Mouse (Mus musculus) lung, postnatal 10 days (tissue): ENCODE data around the gene Adk.
A peak's percentile ranks its signal among the peaks of the same experiment; 100 is the strongest.

ENCODE experiments used
- DNase-seq: peaks from one replicate; pipeline ENCODE4 v3.0.0; 2021

Adk gene

DNA sequence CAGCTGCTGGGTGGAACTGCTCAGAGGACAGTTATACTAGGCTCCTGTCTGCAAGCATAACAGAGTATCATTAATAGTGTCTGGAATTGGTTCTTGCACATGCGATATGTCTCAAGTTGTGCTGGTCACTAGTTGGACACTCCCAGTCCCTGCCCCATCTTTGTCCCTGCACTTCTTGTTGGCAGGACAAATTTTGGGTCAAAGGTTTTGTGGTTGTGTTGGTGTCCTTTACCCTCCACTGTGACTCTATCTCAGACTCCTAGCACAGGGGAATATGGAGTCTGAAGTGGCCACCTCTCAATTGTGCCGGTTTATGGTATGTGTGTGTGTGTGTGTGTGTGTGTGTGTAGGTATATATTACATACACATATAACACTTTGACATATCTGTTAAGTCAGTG is 225.9 kb downstream of the Adk start:
- no peak for DNase-seq

DNA sequence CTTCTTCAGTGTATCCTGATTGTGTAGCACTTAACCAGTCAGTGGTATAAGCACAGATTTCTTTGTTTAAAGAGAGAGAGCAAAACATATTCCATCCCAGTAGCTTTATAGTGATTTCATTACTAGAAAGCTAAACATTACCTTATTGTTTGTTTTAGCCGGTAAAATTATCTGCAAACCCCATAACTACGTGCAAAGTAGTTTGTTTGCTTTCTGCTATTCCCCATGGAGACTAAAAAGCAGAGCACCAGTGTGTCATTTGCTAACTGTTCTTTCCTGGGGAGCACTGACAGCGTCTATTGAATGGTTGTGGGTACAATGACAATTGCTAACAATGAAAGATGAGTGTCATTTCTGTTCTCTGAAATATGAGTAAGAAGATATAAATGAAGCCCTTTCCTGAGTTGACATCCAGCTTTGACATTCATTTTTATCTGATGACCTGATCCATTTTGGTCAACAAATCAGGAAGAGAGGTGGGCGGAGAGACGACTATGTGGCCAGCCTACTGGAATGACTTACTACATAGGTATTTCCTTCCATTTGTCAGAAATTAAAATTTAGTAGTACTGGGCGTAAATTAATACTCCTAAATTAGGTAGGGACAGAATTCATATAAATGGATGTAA is 226.6 kb downstream of the Adk start:
- no peak for DNase-seq

DNA sequence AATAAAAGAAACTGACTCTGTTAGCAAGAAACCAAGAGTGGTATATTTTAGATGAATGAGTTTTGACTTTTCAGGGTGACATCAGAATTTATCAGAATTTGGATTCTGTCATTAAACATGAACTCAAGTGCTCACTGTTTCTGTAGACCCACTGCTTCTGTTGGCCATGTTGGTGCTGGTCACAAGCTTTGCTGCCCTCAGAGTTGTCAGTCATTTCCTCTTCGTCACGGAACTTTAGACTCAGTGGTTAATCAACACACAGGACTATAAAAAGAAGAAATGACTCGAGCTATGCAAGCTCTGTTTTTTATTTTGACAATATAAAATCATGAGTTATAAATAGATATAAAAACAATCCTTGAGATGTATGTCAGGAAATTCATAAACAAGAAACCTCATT is 228.1 kb downstream of the Adk start:
- no peak for DNase-seq

DNA sequence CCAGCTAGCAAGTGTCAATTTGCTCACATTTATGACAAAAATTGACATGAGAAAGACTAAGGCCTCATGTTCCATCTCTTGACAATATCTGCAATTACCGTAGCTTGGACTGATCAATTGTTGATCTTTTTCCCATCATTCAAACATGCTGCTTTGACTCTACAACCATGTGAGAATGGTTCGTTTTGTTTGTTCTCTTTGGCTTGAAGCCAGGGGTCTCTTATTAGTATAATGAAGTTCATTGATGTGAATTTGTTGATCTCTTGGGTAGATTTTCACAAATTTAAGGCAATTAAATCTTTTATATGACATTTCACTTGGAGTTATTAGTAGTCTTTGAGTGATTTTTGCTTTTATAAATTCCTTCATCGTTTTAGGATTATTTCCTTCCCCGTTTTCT is 229.1 kb downstream of the Adk start:
- no peak for DNase-seq

DNA sequence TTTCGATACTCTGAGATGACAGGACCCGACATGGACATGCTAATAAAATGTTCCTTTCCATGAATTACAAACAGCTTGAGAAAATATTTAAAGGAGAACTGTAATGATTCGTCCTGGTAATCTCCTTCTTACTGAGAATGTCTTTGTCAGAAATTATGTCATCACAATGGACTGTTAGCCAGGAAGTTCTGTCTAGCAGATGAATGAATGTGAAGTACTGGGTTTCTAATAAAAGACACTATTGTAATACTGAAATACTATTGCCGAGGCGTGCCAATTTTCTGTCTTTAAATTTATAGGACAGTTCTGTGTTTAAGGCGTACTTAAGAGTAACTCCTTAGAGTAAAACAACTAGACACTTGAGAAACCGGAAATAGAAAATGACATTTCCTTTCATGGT is 231.7 kb downstream of the Adk start:
- no peak for DNase-seq

DNA sequence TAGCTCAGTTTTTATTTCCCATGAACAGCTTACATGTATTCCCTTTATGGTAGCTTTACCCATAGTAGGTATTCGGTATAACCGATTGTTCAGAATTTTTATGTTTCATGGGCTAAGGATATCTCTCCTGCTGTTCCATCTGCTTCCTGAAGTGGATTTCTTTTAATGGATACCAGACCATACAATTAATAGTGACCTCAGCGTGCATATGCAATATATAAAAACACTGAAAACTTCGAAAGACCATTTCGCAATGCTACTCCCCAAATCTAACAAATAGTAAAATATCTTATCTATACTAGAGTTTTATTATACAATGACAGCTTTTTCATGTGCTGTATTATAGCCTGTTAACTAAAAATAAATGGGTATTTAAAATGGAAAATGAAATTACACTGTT is 232.5 kb downstream of the Adk start:
- no peak for DNase-seq

DNA sequence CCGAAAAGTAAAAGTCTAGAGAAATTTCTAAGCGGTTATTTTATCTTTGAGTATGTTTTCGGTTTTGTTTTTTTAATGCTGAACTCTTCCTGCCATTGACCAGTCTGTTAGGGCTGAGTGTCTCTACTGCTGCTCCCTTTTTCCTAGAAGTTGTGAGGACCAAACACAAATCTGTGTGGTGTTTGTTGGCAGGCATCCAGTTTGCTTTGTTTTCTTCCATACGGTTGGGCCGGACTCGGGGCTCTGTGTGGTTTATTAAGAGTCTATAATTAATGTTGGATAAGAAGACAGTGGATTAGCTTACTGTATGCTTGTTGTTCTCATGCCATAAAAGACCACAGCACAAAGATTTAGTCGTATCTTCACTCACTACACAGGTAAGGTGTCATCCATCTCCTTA is 233.9 kb downstream of the Adk start:
- peak; percentile 35 for DNase-seq

DNA sequence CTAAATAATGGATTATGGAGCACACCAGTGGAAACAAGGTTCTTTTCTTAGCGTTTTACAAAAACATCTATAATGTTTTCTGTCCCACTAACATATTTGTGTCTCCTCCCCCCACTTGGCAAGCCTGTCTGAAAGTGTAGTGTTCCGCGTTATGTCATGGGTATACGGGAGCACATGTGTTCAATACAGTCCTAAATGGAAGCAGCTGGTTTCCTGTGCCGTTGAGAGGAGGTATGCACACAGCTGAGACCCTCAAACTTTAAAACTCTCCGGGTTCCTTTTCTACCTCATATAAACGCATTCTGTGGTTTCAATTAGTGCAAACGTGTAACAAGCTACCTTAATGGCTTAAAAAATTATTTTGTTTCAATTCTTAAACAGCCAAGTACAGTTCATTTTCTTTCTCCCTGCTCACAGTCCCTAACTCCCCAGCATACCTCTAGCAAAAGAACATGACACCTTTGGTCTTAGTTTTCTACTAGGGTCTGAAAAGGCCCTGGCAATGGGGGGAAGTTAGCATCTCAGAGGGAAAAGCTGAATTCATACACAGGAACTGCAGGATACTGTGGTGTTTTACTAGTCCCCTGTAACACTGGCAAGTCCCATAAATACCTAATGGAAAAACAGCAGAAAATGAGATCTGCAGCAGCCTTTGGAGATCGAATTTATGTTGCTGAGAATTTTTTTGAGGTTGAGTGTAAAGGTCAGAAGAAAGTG is 235.5 kb downstream of the Adk start:
- no peak for DNase-seq

DNA sequence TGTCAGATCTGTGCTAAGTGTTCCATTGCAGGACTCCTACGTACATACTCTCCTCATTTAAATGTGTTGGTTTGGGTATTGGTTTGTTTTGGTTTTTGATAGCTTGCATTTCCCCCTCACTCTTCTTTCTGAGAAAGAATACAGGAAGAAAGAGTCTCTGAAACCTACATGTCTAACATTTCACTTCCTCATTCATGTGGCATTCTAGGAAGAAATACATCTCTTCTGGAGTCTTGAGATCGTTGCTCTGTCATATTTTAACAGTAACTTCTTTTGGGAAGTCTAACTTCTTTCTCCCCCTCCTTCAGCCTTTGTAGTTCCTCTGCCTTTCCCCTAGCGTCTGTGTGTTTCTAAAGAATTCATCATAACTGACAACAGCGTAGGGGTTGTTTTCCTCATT is 247.4 kb downstream of the Adk start:
- DNase-seq: no peak

DNA sequence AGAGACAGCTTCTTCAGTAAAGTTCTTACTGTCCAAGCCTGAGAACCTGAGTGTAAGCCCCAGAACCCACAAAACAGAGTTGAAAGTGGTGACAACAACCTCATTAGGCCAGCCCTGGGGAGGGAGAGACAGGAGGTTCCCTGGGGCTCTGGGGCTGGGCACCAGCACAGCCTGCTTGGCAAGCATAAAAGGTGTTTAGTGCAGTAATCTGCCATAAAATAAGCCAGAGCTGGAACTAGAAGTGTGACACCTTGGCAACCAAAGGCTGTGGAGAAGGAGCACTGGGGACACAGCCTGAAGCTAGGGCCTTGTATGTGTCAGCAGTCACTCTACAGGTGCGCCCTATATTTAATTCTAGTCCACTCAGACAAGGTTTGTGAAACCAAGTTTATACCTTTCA is 252.4 kb downstream of the Adk start:
- DNase-seq: no peak

DNA sequence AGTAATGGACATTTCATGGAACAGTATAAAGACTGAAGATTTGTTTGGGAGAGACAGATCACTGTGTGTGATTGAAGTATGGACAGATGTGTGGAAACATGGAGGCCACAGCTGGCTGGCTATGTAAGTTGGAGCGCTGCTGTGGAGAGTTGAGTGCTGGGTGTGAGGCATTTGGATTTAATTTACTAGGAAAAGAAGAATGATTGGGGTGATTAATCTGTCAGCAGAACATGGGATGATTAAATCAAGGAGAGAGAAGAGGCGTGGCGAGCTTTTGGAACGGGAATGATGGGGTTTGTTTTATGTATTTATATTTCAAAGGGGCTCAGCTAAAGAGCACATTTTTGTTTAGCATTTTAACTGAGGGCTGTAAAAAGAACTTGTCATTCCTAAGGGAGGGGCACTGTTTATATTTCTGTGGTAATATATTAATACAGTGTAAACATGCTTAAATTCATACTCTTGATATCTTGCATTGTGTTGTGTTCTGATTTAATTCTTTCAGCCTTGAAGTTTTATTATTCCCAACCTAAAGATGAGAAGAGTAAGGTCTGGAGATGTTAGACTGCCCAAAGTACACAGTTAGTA is 256.1 kb downstream of the Adk start:
- DNase-seq: peak; percentile 6

DNA sequence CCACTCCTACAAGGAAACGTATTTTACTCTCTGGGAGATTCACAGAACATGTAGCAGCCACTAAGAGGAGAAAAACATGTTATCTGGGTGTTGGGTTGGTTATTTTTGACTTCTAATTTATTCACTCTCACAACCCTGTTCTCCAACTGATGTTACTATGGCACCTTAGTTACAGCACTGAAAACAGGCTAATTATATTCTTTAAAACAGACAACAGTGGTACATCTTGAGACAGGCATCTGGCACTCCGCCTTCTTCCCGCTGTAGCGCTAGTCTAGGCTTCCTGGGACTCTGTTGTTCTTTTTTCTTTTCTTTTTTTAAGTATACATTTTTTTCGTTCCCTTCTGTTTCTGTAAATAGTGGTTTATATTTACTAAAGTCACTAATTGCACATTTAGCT is 258.2 kb downstream of the Adk start:
- DNase-seq: no peak

DNA sequence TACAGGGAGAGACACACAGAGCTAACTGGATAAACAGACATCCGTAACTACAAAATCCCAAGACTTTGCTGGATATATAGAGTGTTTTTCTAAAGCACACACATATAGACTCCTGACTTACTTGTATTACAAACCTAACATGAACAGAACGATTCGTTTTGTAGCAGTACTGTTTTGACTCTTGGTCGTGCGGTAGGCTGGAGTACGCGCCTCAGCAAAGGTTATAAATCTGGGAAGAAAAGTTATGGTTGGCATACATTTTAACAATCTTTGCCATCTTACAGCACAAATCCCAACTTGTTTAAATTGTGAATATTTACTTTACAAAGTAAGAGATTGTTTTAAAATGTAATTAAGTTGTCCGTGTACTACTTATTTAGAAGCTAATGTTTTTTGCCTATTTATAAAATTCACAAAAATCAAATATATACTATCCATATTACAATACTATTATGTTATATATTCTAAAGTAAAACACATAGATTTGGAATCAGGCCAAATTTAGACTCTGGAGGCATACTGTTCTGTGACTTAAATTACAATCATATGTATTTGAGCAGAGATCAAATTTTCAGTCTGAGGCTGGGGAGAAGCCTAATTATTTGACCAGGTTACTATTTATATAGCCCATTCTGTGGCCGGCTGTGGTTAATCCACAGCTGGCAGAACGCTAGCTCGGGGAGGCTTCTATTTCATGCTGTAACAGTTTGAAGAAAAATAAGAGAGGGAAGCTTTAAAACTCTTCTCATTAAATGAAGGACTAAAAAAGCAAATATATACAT is 261.4 kb downstream of the Adk start:
- DNase-seq: no peak

DNA sequence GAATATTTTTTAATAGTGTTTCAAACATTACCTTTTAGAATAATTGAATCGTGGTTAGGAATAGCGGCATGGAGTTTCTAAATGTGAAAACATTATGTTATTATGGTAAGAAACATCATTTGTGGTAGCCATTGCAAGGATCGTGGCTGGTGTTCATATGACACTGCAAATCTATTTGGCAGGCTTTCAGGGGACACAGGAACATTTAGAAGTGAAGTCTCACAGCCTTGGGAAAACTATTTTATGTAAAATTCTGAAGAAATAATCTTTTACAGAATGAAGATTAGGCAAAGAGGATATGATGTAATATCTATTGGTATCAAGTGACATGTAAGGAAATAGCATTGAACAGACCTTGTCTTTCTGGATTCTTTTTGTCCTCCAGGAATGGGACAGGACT is 262.1 kb downstream of the Adk start:
- DNase-seq: no peak

DNA sequence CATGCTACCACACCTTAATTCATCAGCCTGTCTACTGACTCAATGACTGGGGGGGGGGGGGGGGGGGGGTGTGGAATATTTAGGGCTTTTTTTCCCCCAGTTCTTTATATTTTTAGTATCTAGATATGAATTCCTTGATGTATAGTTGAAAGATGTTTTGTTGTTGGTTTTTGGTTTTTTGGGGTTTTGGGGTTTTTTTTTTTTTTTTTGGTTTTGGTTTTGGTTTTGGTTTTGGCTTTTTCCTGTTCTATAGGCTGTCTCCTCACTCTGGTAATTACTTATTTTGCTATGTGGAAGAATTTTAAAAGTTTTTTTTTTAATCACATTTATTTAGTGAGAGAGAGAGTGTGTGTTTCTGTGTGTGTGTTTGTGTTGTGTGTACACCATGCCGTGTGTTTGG is 282.5 kb downstream of the Adk start:
- DNase-seq: no peak

DNA sequence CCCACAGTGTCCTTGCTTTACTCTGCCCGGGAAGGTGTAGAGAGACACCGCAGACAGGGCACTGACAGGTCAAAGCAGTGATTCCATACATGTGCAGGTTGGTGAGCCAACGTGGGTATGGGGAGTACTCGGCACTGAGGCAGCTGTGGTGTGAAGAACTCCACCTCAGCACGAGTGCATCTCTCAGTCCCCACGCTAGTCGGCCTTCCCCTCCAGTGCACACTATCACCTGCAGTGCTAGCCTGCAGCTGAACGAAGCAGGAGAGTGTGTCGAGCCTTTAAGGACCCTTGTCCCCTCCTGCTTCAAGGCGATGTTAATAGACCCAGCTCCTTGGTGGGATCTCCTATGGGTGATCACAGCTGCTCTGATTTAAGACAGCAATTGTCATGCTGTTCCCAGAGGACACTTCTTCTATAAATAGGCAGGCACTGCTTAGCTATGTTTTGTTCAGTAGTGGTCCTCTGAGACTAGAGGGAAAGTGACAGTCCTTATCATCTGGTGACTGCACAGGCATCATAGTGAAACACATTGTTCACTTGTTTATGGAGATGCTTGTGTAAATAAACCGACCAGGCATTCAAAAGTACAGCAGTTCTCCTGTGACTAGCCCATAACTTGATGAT is 283.4 kb downstream of the Adk start:
- DNase-seq: no peak

DNA sequence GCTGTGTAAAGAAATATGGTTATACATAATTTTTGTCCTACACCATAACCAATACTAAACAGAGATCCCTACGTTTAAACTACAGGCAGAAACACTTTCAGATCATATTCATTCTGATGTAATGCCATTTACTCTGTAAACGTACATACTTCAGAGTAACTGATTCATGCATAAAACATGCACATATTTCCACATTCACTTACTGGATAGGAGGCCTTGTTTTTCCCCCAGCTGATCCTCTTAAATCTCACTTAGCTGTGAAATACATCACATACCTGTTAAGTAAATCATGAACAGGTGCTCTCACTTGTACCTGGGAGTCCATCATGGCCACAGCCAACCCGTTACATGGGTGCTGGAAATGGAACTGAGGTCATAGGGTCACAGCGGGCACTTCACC is 285.6 kb downstream of the Adk start:
- DNase-seq: no peak

DNA sequence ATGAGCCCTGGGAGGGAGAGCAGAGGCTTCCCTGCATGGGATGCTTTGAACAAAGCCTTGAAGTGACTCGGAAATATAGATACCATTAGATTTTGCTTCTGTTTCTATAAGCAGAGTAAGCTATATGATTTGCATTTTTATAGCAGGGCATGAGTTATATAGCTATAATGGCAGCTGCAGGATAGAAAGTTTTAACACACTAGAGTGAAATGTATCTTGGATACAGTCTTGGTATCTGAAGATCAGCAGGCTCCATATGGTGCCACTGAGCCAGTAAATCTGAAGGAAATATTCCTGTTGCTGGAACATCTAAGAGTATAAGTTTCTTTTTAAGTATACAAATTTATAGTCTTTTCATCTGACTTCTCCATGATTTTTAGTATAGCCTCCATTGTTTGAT is 288.8 kb downstream of the Adk start:
- DNase-seq: no peak

DNA sequence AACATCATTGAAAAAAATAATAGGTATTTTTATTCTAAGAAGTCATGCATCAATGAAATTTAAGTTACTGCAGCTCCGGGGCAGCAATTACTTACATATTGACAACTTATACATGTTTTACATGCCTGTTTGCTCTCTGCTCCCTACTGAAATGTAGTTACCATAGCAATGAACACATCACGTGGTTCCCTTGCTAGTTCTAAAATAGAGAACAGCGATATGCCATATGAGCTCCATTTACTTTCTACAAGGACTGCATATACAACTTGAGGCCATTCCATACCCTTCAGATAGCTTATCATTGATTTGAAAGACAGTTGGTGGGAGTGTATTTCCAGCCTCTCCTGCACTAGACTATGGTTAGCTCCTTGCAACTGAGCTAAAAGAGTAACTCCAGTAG is 290.6 kb downstream of the Adk start:
- no peak for DNase-seq

DNA sequence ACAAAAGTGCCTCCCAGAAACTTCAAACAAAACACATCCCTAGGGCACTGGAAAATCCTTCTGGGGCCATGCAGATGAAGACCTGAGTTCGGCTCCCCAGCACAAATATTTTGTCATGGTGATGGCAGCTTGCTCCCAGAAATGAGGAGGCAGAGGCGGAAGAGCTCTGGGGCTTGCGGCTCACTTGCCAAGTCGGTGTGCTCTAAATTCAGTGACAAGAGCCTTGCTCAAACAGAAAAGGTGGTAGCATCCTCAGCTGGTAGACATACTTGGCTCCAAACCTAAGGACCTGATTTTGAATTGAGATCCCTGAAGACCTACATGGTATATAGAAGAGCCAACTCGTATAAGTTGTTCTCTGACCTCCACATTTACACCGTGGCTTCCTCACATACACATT is 292.5 kb downstream of the Adk start:
- no peak for DNase-seq

DNA sequence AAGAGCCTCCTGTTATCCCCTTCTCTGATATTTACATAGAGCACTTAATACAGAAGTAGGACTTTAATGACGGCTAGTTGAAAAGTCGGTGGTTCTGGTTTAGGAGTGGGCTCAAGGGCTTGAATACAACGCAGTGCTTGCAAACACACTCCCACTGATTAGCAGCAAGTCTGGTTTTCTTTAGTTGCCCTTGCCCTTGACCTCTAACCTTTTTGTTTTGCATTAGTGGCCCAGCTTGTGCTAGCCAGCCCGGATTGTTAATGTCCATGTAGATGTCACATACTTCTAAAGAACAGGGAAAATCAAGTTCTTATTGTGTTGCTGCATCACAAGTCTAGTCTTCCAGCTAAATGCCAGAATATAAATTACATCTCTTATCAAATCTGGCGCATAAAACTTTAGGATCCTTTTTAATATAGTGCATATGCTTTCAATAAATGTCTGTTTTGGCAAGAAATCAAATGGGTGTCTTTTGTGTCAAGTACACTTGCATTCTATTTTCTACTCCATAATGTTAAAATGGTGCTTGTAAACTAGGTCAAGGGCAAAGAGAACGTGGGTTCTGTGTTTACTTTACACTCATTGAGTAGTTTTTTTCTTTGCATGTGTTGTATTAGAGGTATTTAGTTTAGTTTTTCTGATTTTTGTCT is 296.4 kb downstream of the Adk start:
- no peak for DNase-seq

DNA sequence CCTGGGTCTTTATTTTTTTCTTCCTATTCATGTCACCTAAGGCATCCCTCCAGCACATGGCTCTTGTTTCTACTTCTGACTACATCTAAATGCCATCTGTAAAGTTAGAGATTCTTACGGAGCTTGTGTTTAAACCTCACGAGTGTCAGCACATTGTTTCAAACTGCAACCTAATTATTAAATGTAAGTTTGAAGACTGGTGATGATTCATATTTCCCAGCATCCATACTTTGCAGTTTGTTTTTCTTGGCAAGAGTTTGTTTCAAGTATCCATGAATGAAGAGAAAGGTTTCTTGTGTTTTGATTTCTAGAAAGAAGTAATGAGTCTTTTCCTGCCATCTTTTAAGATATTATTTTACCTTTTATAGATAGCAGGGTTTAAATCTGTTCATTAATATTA is 299.3 kb downstream of the Adk start:
- no peak for DNase-seq

DNA sequence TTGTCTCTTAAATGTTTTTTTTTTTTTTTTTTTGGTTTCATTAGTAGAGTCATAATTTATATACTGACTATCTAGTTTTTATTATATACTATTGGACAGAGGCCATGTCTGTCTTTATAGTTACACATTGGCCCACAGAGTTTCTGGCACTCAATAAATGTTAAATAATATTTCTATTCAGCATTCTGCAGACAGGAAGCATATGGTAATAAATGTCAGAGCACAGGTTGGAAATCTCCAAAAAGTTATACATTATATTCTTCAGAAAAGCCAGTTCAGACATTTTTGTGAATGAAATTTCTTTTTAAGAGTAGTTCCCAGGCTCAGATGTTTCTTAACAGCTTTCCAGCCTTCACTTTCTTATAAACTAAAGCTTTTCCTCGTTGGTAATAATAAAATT is 303.9 kb downstream of the Adk start:
- no peak for DNase-seq
